Mouse (Mus musculus) midbrain, embryonic 16.5 days (tissue): ENCODE measurements around the gene Cd163. TPM values are rescaled to one million over a fixed set of nuclear protein-coding genes. Genes with fewer than 3 reads are reported as not detected.
A peak's percentile ranks its signal among the peaks of the same experiment; 100 is the strongest.

Source experiments
- ATAC-seq: fragments of 200-750 bp; cut with Nextera tagmentation; 2 replicates; pipeline ENCODE4 v1.8.0; 2017; ENCODE audit warnings: moderate TSS enrichment
- H3K27ac ChIP-seq: fragments of 300-500 bp; sonication (generic); 2 replicates; pipeline ENCODE4 v1.5.1; 2014; ENCODE audit warnings: mild to moderate bottlenecking, low read length, mixed read lengths
- H3K27me3 ChIP-seq: fragments of 300-500 bp; sonication (generic); 2 replicates; pipeline ENCODE4 v1.6.1; 2014; ENCODE audit warnings: low read depth, low read length, mixed read lengths; ENCODE audit not compliant: control insufficient read depth, insufficient read depth
- H3K36me3 ChIP-seq: fragments of 300-500 bp; sonication (generic); 2 replicates; pipeline ENCODE4 v1.6.1; 2014; ENCODE audit warnings: mild to moderate bottlenecking, low read length, moderate library complexity, mixed read lengths; ENCODE audit not compliant: control insufficient read depth, insufficient read depth
- H3K4me1 ChIP-seq: fragments of 300-500 bp; sonication (generic); 2 replicates; pipeline ENCODE4 v1.6.1; 2014; ENCODE audit warnings: mild to moderate bottlenecking, low read length, mixed read lengths; ENCODE audit not compliant: control insufficient read depth, insufficient read depth
- H3K4me2 ChIP-seq: fragments of 300-500 bp; sonication (generic); 2 replicates; pipeline ENCODE4 v1.6.1; 2014; ENCODE audit warnings: mild to moderate bottlenecking, low read length, mixed read lengths
- H3K4me3 ChIP-seq: fragments of 300-500 bp; sonication (generic); 2 replicates; pipeline ENCODE4 v1.5.1; 2014; ENCODE audit warnings: low read depth, mild to moderate bottlenecking, low read length, moderate library complexity, mixed read lengths
- H3K9ac ChIP-seq: fragments of 300-500 bp; sonication (generic); 2 replicates; pipeline ENCODE4 v1.6.1; 2014; ENCODE audit warnings: low read depth, low read length, mixed read lengths
- H3K9me3 ChIP-seq: fragments of 300-500 bp; sonication (generic); replicated peaks from 2 replicates; pipeline ENCODE4 v1.6.1; 2014; ENCODE audit warnings: mild to moderate bottlenecking, low read length, mixed read lengths; ENCODE audit not compliant: control insufficient read depth, poor library complexity, severe bottlenecking
- WGBS: fragments of 180-500 bp; shearing (Covaris S2); extraction: QIAGEN DNeasy Blood & Tissue Kit; methylation state at CpG from one replicate; pipeline ENCODE4 v1.1.7; 2014; 5-methylcytosine and 5-hydroxymethylcytosine counted together
- polyA plus RNA-seq: library from polyadenylated mRNA; unstranded; fragments of >200 nt; fragmentation: Nextera tagmentation; extraction: Ambion mirVana; gene quantifications from 2 replicates; pipeline ENCODE4 v1.2.1, GENCODE M21; 2015

The Cd163 gene
- polyA plus RNA-seq, 1 experiment from 2014 or later, result 1.0 TPM

DNA sequence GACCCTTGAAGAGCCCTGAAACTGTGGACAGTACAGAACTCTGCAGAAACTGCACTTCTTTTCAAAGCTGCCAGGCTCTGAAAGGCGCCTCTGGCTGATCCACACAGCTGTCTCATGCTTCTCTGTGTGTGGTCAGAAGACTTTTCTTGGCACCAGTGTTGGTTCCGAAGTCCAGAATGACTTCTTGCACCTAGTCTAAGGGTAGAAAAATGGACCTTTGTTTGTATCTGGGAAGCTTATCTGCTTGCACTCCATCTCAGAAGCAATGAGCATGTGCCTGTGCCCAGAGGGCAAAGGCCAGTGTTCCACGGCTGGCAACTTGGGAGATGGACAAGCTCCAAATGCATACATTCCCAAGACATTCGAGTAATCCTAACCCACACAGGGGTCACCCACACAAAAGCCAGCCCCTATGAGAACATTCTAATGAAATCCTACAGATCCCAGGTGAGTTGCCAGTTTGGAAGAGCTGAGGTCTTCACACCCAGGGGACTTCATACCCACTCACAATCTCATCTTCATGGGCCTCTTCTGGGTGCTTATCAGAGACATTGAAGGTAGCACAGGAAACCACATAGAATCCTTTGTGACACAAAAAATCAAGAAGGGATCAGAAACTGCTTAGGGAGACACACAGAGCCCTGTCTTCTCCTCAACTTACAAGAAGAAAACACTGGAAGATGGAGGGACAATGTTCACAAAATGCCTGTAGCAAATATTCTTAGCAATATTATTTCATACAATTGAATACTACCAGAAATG is 73.2 kb downstream of the Cd163 start:
- no peak for ATAC-seq
- Histone ChIP-seq H3K9me3 (no peaks in the 10 kb centered on the region), H3K4me2 (no peak overlapping the region), H3K4me1 (no peaks in the 10 kb centered on the region), H3K36me3 (no peaks in the 10 kb centered on the region), H3K27me3 (no peaks in the 10 kb centered on the region), H3K4me3 (no peak overlapping the region), H3K27ac (no peak overlapping the region), H3K9ac (no peak overlapping the region)
- WGBS, result 73% methylated on average over 4 of the region's 4 CpGs

DNA sequence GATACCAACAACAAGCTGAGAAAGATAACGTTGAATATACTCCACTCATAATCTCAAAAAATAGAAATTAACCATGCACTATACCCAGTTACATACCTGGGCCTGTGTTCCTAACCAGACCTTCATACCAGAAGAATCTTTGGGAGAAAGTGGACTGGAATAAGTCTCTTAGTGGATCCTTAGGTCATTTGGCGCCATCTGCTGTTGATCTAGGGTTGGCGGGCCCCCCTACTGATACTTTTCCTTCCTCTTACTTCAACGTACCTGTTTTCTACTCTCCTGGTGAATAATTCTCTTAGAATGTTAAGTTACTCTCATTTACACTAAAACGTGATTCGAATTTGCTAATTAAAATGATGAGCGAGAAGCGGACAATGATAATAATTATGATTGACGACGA is 74.9 kb downstream of the Cd163 start:
- H3K4me3 ChIP-seq, result no peak overlapping the region
- H3K27me3 ChIP-seq, result no peaks in the 10 kb centered on the region
- no peak overlapping the region for H3K9ac ChIP-seq
- ATAC-seq, result 0 out of 2 replicates have a peak, but pooled peaks have one; percentile 42
- WGBS, result 32% methylated on average over 10 of the region's 10 CpGs
- no peaks in the 10 kb centered on the region for H3K9me3 ChIP-seq
- no peak overlapping the region for H3K4me2 ChIP-seq
- H3K27ac ChIP-seq, result no peak overlapping the region
- H3K36me3 ChIP-seq, result no peaks in the 10 kb centered on the region
- no peaks in the 10 kb centered on the region for H3K4me1 ChIP-seq

Other genes starting within 250 kb of the Cd163 start
- gene Vmn2r27, start 72.8 kb upstream of the Cd163 start, polyA plus RNA-seq, result not detected in 2 replicates
- gene Pex5, start 110.4 kb downstream of the Cd163 start, polyA plus RNA-seq, result 75.5 and 77.7 TPM in 2 replicates
- gene Clstn3, start 160.1 kb downstream of the Cd163 start, polyA plus RNA-seq, result 151 and 183 TPM in 2 replicates
- 0.29 and 0.36 TPM in 2 replicates for gene C1rl, start 188.5 kb downstream of the Cd163 start, polyA plus RNA-seq
- 0.31 and 0.36 TPM in 2 replicates for gene C1ra, start 207.7 kb downstream of the Cd163 start, polyA plus RNA-seq
- gene C1s1, start 237.7 kb downstream of the Cd163 start, polyA plus RNA-seq, result 0.73 and 0.89 TPM in 2 replicates